Mouse (Mus musculus): ENCODE results near the gene Rpl13a.
A peak's percentile ranks its signal among the peaks of the same experiment; 100 is the strongest.

GRCm38 (mm10) chr7:45135993-45136567 is 7.5 kb upstream of the Rpl13a start, which contains the start of the genes Gm45713 and Flt3l:
- TF ChIP-seq CTCF (IDR thresholded peaks at IDR 0.05; ENCODE audit: low read depth) (peak; percentile 95), EP300 (IDR thresholded peaks at IDR 0.05; ENCODE audit: low read depth) (no peak)

Measured in heart, postnatal 0 days (tissue).